Mouse (Mus musculus): ENCODE data around the gene Dapl1.

Dapl1 gene

DNA sequence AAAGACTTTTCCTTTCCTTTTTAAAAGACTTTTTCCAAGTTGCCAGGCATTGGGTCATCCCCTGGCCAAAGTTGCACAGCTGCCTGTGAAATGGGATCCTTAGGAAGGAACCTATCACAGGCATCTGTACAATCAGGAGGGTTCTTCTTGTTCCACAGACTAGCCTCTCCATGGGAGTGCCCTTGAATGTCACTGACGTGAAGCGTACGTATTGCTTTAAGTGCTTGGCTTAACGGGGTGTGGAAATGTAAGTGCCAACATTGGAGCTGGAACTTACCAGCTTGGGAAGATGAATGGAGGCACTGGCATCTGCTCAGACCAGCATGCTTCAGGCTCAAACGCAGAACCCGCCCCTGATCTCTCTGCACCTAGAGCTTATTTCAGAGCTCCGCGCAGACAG, 14.7 kb downstream of the Dapl1 start:
- DNase-seq (ENCODE audit: low read depth, low spot score) = no peak
- Histone ChIP-seq H3K36me3 (ENCODE audit: control insufficient read depth, insufficient read depth, low read length, poor library complexity, severe bottlenecking) (no peaks in the 10 kb centered on the region), H3K27me3 (ENCODE audit: control insufficient read depth, insufficient read depth, low read length, poor library complexity, severe bottlenecking) (no peaks in the 10 kb centered on the region)

DNA sequence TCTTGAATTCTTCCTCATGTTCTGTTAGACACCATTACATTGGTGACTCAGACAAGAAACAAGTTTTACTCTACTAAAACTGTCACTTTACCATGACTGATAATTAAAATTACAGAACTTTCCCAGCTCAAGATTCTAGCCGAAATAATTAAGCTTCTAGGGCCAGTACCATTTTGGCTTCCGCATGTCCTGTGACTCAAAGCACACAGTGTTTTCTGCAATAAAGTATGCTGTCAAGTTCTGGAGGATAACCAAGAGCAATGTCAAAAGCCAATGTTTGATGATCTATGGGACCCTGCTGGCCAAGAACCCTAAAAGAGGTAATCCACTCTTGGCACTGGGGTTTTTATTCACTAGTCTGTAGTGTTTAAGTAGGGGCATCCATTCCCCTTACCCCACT, 15.3 kb downstream of the Dapl1 start:
- no peak for DNase-seq (ENCODE audit: low read depth, low spot score)
- H3K27me3 ChIP-seq (ENCODE audit: control insufficient read depth, insufficient read depth, low read length, poor library complexity, severe bottlenecking) = no peaks in the 10 kb centered on the region
- H3K36me3 ChIP-seq (ENCODE audit: control insufficient read depth, insufficient read depth, low read length, poor library complexity, severe bottlenecking) = no peaks in the 10 kb centered on the region

DNA sequence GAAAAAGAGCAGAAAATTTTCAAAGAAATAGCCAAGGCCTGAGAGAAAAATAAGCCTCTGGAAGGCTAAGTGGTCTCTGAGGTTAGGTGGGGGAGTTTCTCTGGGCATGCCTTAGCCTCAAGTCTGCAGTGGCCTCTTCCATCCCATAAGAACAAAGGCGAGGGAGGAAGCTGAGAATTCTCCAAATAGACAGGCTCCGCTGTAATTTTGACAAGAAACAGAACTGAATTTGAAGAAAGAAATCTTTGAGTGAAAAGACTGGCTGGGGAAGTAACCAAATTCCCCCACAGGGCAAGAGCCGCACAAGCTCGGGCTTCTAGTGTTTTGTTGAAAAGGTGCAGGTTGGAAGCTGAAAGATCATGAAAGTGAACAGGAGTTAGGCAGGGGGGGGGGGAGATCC, 24.6 kb downstream of the Dapl1 start:
- no peak for DNase-seq (ENCODE audit: low read depth, low spot score)
- no peaks in the 10 kb centered on the region for H3K36me3 ChIP-seq (ENCODE audit: control insufficient read depth, insufficient read depth, low read length, poor library complexity, severe bottlenecking)
- H3K27me3 ChIP-seq (ENCODE audit: control insufficient read depth, insufficient read depth, low read length, poor library complexity, severe bottlenecking) = no peaks in the 10 kb centered on the region

DNA sequence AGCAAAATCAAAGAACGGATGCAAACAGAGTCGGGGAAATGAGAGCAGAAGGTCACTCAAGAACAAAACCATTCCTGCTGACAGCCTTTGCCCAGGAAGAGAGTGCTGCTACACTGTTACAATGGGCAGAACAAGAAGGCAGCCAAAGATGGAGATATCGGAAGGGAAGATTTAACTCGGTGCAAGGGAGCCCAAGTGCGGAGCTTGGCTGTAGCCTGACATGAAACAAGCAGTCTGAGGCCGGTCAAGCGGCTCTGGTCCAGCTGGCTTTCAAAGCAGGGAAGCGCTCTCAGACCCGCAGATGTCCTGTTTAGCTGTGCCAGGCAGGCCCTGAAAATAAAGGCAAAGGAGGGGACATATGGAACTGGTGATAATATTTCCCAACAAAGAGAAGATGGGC, 26.0 kb downstream of the Dapl1 start:
- no peaks in the 10 kb centered on the region for H3K36me3 ChIP-seq (ENCODE audit: control insufficient read depth, insufficient read depth, low read length, poor library complexity, severe bottlenecking)
- H3K27me3 ChIP-seq (ENCODE audit: control insufficient read depth, insufficient read depth, low read length, poor library complexity, severe bottlenecking) = no peaks in the 10 kb centered on the region
- no peak for DNase-seq (ENCODE audit: low read depth, low spot score)

DNA sequence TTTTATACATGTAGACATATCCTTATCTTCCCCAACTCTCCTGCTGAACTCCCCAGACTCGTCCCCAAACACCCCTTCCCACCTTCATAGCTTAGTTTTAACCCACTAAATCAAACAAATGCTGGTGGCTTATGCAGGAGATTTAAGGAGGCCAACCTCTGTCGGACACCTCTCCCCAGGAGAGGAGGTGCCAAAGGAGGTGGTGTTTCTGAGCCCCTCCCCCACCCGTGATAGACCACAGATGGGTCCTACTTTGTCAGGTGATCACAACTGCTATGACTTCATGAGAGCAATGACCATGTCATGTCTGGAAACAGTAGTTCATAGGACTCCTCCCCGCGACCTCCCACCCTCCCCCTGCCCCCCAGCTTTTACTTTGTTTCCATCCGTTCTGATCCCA, 26.4 kb downstream of the Dapl1 start:
- DNase-seq (ENCODE audit: low read depth, low spot score) = no peak
- Histone ChIP-seq H3K27me3 (ENCODE audit: control insufficient read depth, insufficient read depth, low read length, poor library complexity, severe bottlenecking) (no peaks in the 10 kb centered on the region), H3K36me3 (ENCODE audit: control insufficient read depth, insufficient read depth, low read length, poor library complexity, severe bottlenecking) (no peaks in the 10 kb centered on the region)

DNA sequence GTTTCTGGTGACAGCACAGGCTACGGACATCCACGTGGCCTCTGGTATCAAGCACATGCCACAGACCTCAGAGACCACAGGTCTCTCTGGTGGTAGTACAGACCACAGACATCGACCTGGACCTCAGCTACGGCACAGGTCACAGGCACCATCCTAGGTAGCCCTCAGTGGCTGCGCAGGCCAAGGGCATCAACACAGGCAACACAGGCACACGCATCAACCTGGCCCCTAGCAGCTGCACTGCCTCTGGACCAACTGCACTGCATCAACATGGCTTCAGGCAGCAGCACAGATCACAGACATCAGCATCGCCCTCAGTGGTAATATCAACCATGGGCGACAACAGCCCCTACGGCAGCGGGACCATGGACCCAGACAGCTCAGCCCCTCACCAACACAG, 36.2 kb downstream of the Dapl1 start:
- DNase-seq (ENCODE audit: low read depth, low spot score) = no peak
- H3K36me3 ChIP-seq (ENCODE audit: control insufficient read depth, insufficient read depth, low read length, poor library complexity, severe bottlenecking) = no peaks in the 10 kb centered on the region
- H3K27me3 ChIP-seq (ENCODE audit: control insufficient read depth, insufficient read depth, low read length, poor library complexity, severe bottlenecking) = no peaks in the 10 kb centered on the region

DNA sequence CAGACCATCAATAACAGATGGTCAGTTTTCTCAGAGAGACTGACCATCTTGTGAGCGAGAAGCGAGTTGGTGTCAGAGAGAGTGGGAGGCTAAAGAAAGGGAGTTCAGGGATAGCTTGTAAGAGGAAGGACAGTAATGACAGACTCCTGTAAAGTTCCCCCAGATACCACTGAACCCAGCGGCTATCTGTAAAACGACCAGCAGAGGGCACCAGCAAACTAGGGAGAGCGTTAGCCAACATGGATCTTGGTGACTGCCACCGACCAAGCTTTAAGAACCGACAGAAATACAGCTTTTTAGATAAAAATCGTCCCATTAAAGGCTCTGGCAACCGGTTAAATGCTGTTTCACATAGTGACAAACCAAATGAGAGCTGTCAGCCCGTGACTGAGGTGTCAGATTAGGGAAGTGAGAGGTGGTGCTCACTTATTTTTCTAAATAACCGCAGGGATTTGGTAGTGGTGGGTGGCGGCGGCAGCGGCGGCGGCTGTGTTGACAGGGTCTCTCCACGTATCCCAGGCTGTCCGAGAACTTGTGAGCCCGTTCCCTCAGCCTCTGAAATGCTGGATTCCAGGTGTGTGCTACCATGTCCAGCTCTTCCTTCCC, 37.7 kb downstream of the Dapl1 start:
- no peaks in the 10 kb centered on the region for H3K36me3 ChIP-seq (ENCODE audit: control insufficient read depth, insufficient read depth, low read length, poor library complexity, severe bottlenecking)
- peak; percentile 69 for DNase-seq (ENCODE audit: low read depth, low spot score)
- H3K27me3 ChIP-seq (ENCODE audit: control insufficient read depth, insufficient read depth, low read length, poor library complexity, severe bottlenecking) = no peaks in the 10 kb centered on the region

DNA sequence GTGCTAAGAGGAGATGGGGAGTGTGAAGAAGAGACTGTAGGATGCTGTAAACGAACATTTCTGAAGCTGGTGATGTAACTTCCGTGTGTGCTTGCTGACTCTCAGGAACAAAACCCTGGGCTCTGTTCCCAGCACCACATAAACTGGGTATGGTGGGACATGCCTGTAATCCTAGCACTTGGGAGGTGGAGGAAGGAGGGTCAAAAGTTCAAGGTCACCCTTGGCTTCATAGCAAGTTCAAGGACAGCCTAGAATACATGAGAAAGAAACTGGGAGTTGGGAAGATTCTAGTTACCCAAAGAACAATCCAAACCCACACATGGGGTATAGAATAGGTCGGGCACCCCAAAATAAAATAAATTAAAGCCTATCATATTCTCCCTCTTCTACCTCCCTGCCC, 39.1 kb downstream of the Dapl1 start:
- DNase-seq (ENCODE audit: low read depth, low spot score) = no peak
- no peaks in the 10 kb centered on the region for H3K27me3 ChIP-seq (ENCODE audit: control insufficient read depth, insufficient read depth, low read length, poor library complexity, severe bottlenecking)

DNA sequence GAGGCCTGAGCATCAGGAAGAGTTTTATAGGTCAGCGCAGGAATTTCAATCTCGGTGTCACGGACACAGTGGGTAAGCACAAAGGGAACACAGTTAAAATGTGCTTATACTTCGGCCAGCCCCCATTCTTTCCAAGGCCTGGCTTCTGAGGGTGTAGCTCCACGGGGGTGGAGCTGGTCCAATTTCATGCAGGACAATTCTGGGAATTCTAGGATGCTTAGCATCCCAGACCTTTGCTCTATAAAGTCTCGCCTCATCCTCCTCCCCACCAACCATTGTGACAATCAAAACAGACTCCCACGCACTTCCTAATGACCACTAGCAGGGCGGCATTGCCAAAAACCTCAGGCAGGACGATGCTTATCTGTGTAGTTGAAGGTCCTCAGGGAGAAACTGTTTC, 42.4 kb downstream of the Dapl1 start:
- H3K36me3 ChIP-seq (ENCODE audit: control insufficient read depth, insufficient read depth, low read length, poor library complexity, severe bottlenecking) = no peaks in the 10 kb centered on the region
- H3K27me3 ChIP-seq (ENCODE audit: control insufficient read depth, insufficient read depth, low read length, poor library complexity, severe bottlenecking) = no peaks in the 10 kb centered on the region
- DNase-seq (ENCODE audit: low read depth, low spot score) = no peak

More for the DNA sequence above, 39.1 kb downstream of the Dapl1 start:
- H3K36me3 ChIP-seq (ENCODE audit: control insufficient read depth, insufficient read depth, low read length, poor library complexity, severe bottlenecking) = no peaks in the 10 kb centered on the region

DNA sequence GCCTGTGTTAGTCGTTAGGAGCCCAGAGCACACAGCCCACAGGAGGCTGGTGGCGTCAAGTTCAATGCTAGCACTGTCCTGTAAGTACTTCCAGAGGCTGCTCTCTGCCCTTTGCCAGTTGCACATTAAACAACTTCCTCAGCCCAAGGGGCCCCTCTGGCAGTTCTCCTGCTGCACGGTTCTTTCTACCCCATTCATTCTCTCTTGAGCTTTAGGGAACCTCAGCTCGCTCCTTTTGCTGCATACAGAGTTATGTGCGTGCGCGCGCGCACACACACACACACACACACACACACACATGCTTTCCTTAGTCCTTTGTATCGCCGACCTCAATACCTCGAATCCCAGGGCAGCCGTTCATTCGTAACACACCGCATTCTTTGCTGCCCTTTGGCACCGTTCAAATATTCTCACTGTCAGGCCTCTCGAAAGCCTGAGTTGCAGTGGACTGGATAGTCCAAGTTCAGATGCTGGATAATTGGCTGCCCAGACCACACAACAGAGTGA, 45.2 kb downstream of the Dapl1 start:
- DNase-seq (ENCODE audit: low read depth, low spot score) = no peak
- H3K36me3 ChIP-seq (ENCODE audit: control insufficient read depth, insufficient read depth, low read length, poor library complexity, severe bottlenecking) = no peaks in the 10 kb centered on the region
- H3K27me3 ChIP-seq (ENCODE audit: control insufficient read depth, insufficient read depth, low read length, poor library complexity, severe bottlenecking) = no peaks in the 10 kb centered on the region

DNA sequence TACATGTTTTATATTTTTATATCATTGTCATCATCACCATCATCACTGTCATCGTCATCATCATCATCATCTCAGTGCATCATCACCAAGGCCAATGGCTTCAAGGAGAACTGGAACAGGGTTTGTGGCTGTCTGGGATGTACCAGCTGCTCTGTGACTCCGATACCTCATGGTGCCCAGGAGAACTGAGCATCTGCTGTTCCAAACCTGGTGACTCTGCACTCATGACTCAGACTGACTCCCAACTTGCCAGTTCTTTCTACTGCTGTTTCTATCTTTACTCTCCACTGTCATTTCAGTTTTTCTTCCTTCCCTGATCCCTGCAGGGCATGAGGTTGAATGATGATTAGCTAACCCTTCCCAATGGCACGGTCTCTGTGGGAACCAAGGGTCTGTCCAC, 46.4 kb downstream of the Dapl1 start:
- Histone ChIP-seq H3K27me3 (ENCODE audit: control insufficient read depth, insufficient read depth, low read length, poor library complexity, severe bottlenecking) (no peaks in the 10 kb centered on the region), H3K36me3 (ENCODE audit: control insufficient read depth, insufficient read depth, low read length, poor library complexity, severe bottlenecking) (no peaks in the 10 kb centered on the region)
- DNase-seq (ENCODE audit: low read depth, low spot score) = no peak

DNA sequence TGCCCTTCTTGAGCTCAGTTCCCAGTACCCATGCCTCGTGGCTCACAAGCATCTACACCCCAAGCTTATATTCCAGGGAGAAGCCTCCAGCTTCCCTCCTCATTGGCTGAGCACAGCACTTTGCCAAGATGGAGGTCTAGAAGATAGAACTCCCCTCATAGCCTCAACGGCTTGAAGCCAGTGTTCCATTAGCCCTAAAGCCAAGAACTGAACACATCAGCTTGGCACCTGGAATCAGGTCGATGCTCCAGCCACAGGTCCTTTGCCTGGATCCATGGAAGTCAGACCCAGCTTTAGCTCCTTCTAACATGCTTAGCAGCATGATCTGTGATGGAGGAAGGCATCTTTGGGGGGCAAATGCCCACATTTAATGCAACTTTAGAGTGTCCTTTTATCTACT, 48.5 kb downstream of the Dapl1 start:
- no peak for DNase-seq (ENCODE audit: low read depth, low spot score)
- no peaks in the 10 kb centered on the region for H3K36me3 ChIP-seq (ENCODE audit: control insufficient read depth, insufficient read depth, low read length, poor library complexity, severe bottlenecking)
- H3K27me3 ChIP-seq (ENCODE audit: control insufficient read depth, insufficient read depth, low read length, poor library complexity, severe bottlenecking) = no peaks in the 10 kb centered on the region

DNA sequence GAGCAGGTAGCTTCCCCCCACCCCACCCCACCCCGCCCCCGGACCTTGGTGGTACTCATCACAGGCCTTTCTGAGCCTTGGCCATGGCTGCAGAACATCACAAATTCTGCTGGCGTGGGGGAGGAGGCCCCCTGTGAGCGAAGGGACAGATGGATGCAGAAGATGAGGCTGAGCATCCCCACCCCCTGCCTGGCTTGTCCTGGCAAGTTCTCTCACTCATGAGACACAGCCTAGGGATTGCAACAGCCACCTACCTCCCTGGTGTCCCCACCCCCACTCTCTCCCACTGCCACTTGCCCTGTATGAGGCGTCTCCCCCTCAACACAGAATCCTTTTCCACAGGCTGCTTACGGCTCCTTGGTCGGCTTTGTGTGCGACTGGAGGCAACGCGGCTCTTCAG, 49.1 kb downstream of the Dapl1 start:
- Histone ChIP-seq H3K27me3 (ENCODE audit: control insufficient read depth, insufficient read depth, low read length, poor library complexity, severe bottlenecking) (no peaks in the 10 kb centered on the region), H3K36me3 (ENCODE audit: control insufficient read depth, insufficient read depth, low read length, poor library complexity, severe bottlenecking) (no peaks in the 10 kb centered on the region)
- DNase-seq (ENCODE audit: low read depth, low spot score) = no peak

DNA sequence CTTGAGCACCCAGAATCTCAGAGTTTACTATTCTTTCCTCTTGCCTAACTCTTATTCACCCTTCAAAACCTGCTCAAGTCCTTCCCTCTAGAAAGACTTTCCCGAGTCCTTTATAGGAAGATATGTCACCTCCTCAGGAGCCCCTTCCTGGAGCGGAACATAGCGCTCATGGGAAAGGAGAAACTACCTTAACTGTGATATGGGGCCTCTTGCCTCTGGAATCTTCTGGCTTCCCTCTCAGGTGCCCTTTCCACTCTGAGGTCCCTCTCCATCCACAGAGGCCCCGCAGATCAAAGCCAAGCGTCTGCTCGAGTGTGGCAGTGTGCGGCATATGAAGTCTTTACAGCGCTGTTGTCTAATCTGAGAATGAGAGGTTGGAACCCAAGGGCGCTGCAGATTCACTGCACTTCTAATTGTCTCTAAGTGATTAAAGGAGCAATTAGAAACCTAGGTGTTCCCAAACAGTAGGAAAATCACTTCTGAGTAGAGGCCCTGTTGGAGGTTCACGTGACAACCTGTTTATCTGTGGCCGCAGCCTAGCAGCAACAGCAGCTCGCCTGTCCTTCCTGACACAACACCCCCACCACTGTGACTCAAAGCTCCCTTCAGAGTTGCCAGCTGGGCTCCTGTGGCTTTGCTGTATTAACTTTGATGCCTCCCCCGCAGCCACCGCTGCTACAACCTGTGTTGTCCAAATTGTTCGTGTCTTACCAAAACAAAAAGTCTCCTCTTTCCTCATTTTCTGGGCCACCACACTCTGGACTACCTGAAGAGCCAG, 49.7 kb downstream of the Dapl1 start:
- no peak for DNase-seq (ENCODE audit: low read depth, low spot score)
- Histone ChIP-seq H3K36me3 (ENCODE audit: control insufficient read depth, insufficient read depth, low read length, poor library complexity, severe bottlenecking) (no peaks in the 10 kb centered on the region), H3K27me3 (ENCODE audit: control insufficient read depth, insufficient read depth, low read length, poor library complexity, severe bottlenecking) (no peaks in the 10 kb centered on the region)

DNA sequence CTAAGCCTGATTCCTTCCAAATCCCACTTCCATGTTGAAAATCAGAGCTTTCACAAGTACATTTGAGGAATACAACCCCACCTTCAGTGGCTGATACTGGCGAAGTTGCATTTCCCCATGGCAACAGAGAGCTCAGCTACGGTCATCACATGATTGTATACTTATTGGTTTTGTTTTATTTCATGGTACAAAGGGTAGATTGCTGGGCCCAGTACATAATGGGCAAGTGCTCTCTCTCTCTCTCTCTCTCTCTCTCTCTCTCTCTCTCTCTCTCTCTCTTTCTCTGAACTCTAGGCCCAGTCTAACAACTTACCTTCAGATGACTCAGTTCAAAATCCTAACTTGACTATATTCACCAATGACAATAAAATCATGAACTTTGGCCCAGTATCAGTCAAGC, 52.5 kb downstream of the Dapl1 start:
- H3K27me3 ChIP-seq (ENCODE audit: control insufficient read depth, insufficient read depth, low read length, poor library complexity, severe bottlenecking) = no peaks in the 10 kb centered on the region
- H3K36me3 ChIP-seq (ENCODE audit: control insufficient read depth, insufficient read depth, low read length, poor library complexity, severe bottlenecking) = no peaks in the 10 kb centered on the region
- DNase-seq (ENCODE audit: low read depth, low spot score) = no peak

DNA sequence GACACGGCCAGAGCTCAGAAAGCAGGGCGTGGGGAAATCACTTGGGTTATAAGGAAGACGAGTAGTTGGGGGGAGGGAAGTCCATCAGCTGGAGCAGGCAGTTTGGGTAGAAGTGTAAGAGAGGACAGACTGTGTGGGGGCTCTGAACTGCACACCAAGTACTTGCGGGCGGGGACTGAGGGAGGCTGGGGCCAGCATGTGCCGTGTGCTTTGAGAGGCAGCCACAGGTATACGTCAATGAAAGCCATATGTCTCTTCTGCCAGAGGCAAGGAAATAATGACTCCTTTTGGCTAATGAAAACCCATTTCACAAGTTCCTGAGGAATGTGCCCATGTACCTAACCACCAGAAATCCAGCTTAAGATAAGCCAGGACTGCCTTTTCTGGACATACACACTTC, 53.6 kb downstream of the Dapl1 start:
- no peak for DNase-seq (ENCODE audit: low read depth, low spot score)
- H3K36me3 ChIP-seq (ENCODE audit: control insufficient read depth, insufficient read depth, low read length, poor library complexity, severe bottlenecking) = no peaks in the 10 kb centered on the region
- no peaks in the 10 kb centered on the region for H3K27me3 ChIP-seq (ENCODE audit: control insufficient read depth, insufficient read depth, low read length, poor library complexity, severe bottlenecking)

Data from splenic B cell, adult 2 months (primary cell).